Mouse (Mus musculus) adrenal gland, postnatal 25 days (tissue): ENCODE measurements around the gene Sec62. TPM values are rescaled to one million over a fixed set of nuclear protein-coding genes. Genes with fewer than 3 reads are reported as not detected.
"Not testable (repeated sequence)": the region's sequence is repeated elsewhere in the genome, so short reads cannot be mapped to it uniquely, and the experiment has no call there.

Source experiments
- DNase-seq: peaks from one replicate; pipeline ENCODE4 v3.0.0; 2021; ENCODE audit warnings: mixed read lengths
- total RNA-seq: library from RNA; stranded (reverse); gene quantifications from 2 replicates; pipeline ENCODE4 v1.2.3, GENCODE M21; 2021

Gene Sec62
- total RNA-seq, 1 experiment from 2014 or later, result 103 TPM

DNA sequence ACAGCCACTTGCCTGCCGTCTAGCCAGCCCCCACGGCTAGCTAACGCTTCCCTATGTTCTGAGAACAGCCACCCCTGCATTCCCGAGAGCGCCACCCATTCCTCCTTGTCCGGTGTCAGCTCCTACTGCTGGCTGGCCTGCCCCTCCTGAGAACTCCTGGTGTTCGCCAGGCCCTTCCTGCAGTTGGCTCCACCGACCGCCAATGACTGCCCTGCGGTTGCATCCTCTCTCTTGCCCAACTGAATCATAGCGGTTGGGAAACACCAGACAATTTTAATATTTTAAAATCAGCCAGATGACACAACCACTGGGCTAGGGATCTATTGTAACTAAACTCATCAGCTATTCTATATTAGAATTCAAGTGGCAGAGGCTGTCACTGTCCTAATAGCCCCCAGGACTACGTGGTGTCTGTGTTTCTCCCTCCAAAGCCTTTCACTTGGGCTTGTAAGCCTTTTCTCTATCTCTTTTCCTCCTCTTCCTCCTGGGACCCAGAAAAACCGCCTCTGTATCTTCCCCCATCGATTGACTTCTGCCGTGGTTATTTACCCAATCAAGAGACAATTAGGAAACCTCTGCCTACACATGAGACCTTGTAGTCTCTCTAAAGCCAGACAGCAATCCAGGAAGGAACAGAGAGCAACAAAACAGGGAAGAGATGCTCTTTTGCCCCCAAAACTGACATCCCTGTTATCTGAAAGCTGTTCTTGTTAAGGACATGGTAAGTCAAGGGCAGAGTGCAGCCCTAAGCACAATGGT, 39.4 kb downstream of the Sec62 start:
- DNase-seq, result no peak

DNA sequence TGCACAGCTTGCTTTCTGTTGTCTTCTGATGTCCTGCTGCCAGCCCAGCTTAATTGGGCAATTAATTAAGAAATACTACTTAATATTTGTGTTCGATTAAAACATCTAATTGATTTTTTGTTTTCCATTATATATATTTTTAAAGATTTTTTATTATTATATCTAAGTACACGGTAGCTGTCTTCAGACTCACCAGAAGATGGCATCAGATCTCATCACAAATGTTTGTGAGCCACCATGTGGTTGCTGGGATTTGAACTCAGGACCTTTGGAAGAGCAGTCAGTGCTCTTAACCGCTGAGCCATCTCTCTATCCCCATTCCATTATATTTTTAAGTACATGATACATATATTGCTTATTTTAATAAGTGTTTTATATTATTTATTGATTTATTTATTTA, 40.6 kb downstream of the Sec62 start:
- no peak for DNase-seq

DNA sequence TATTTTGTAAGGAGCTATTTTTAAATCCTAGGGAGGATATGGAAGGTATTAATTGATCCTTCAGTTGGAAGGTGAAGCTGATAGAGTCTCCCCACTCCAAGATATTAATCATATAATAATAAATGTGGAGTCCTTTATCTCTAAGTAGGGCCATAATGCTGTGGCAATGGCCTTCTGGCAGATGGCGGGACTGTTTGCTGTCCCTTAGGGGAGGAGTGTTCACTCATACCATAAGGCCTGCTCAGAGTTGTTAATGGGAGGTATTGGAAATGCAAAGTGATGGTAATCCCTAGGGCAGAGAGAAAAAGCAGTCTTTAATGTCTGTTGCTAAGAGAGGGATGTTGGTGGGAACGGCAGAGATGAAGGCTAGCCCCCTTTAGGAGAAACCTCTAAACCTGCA, 53.1 kb downstream of the Sec62 start:
- DNase-seq, result no peak

DNA sequence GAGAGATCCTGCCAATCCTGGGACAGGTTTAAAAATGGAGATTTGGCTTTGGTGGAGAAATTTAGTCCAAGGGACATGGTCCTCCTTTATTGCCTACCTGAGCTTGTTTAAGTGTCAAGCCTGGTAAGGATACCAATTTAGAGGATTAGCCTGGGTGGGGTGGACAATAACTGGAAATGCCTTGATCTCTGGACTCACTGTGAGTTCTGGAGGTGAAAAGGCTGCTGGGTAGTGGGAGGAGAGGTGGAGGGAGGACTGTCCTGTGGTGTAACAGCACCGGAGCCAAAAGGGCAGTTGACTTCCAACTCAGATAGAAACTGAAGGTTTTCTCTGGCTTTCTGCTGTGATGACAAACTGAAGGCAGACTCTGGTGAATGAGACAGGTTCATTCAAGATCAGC, 54.7 kb downstream of the Sec62 start:
- no peak for DNase-seq

DNA sequence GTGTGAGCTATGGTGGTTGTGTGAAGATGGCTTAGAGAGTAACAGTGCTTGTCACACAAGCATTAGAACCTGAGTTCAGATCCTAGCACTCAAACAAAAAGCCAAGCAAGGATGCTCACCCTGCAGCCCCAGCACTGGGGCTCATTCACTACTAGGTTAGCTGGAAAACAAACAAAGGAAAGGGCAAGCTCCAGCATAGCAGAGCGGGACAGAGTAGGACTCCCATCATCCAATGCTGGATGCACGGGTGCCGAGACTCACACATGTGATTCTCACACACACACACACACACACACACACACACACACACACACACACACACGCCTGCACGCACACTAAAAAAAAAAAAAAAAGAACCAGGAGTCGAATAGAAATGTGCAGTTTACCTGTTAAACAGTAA, 58.7 kb downstream of the Sec62 start:
- DNase-seq, result no peak

DNA sequence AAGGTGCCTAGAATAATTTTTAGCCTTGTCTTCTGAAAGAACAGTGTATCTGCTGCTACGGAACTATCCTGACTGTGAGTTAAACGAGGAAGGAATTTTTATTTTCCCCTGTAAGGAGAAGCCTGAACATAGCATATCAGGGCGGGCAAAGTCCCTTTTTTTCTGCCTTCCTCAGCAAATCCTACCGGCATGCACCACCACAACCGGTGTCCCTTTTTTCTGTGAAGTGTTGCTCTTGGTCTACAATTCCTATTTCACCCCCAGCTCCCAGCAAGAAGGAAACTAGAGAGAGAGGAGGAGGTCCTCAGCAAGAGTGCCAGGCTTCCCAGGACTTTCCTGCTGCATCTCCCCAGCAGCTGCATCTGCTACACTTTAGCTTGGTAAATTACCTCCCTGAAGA, 60.9 kb downstream of the Sec62 start:
- DNase-seq, result no peak

DNA sequence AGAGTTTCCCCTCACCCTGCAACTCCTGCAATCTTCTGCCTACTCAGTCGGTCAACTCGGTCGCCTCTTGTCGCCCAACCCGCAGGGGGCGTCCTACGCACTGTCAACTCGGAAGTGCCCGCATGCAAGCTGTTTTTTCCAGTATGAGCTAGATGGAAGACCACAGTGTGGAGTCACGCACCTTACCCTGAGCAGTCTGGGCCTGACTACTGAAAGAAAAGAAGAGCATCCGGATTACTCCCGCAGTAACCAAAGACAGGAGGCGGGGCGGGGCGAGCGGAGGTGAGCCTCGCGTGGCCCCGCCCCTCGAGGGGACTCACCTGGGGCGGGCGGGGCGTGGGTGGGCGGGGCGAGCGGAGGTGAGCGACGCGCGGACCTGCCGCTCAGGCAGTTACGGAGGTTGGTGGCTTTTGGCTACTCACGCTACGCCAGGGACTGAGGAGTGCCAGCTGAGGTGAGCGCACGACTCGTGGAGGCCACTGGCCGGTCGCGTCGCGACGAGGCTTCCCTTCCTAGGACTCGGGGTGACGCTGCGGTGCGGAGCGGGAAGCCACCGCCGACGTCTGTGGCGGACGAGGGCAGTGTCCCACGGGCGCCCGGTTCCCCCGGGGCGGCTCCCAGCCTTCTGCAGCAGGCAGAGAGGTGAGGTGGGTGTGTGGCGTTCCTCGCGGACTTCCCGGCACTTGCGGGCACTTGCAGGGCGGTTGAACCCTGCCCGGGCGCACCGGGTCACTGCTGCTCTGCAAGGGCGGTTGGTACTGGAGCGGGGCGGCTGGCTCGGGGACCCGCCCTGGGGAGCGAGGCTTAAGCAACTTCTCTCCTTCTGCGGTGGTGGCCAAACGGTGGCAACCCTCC, 63.2 kb downstream of the Sec62 start, which contains the start of gene Gpr160:
Gpr160 (plus strand) TSS at position 347 of the 855 bp plus-strand sequence.
- DNase-seq, result peak; percentile 76

DNA sequence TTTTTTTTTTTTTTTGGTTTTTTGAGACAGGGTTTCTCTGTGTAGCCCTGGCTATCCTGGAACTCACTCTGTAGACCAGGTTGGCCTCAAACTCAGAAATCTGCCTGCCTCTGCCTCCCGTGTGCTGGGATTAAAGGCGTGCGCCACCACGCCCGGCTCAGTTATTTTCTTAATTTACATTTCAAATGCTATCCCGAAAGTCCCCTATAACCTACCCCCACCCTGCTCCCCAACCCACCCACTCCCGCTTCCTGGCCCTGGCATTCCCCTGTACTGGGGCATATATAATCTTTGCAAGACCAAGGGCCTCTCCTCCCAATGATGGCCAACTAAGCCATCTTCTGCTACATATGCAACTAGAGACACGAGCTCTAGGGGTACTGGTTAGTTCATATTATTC, 66.9 kb downstream of the Sec62 start:
- not testable (repeated sequence) for DNase-seq

DNA sequence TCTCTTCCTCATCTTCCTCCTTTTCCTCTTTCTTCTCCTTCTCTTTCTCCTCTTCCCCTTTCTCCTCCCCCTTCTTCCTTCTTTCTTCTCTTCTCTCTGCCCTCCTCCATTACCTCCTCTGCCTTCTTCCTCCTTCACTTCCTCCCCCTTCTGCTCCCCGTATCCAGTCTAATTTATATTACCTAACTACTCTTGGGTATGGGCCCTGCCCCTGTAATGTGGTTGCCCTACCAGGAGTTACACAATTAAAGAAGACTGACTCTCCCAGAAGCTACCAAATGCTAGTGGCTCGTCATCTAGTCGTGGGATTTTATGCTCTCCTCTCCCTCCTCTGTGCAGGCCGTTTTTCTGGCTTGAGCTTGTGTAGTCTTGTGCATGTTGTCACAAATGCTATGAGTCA, 68.0 kb downstream of the Sec62 start:
- DNase-seq, result no peak

DNA sequence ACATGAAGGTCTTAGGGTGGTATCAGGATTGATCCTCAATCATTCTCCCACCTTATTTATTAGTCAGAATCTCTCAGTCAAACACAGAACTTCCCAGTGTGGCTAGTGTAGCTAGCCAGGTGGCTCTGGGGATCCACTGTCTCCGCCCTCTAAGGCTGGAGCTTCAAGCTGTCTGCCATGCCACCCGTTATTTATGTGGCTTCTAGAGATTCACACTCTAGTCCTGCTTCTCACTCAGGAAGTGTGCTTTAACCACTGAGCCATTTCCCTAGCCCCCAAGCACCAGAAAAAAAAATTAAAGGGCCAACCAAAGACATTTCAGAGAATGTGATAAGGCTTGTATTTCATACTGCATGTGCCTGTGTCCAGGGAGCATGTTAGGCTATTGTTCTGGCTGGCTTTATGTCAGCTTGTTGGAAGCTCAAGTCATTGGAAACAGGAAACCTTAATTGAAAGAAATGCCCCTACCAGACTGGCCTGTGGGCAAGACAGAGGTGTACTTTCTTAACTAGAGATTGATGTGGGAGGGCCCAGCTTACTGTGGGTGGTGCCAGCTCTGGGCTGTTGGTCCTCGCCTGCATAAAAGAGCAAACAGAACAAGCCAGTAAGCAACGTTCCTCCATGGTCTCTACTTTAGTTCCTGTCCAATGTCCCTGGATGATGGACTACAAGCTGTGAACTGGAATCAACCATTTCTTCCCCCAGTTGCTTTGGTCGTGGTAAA, 71.2 kb downstream of the Sec62 start:
- DNase-seq, result no peak

DNA sequence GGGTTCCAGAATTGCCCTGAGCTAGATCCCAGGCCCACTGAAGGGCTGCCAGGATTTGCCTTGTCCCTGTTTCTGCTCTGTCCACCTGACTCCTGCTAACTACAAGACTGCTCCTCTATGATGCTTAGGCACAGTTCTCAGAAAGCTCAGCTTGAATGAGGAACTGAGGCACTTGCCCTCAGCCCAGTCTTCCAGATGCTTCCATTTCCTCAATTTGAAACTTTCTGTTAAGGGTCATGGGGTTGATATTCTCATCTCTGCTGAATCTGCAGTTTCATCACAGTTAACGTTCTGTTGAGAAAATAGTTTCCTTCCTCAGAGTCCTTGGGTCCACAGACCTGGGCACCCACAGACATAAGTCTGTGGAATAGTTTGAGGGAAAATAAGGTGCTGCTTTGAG, 72.0 kb downstream of the Sec62 start:
- DNase-seq, result no peak

DNA sequence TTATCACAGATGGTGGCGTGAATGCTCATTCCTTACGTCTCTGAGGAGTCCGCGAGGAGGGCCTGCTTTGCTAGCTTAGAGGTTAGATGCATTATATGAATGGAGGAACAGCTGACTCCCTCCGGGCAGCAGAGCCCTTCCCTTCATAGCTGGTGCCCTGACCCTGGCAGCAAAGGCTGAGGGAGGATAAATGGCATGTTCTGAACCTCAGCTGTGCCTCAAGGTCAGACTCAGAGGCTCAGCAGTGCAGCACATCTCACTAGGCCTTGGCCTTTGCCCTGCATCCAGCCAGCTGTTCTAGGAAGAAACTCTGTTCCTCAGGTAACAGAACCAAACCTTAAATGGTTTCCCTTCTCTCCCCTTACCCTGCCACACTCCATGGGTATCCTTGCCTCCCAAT, 75.5 kb downstream of the Sec62 start:
- DNase-seq, result peak; percentile 17

DNA sequence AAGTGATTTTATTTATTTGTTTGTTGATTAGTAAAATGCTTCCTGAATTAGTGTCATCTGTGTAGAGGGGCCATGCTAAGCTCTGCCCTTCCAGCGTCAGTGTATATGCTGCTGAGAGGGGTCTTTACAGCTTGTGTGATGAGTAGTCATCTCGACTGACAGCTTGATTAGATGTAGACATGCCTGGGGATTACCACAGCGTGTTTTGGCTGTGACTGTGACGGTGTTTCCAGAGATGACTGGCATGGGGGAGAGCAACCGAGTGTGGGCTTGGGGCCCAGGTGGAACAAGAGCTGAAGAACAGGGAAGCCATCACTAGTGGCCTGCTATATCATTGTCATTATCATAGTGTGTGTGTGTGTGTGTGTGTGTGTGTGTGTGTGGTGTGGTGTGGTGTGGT, 76.0 kb downstream of the Sec62 start:
- no peak for DNase-seq

DNA sequence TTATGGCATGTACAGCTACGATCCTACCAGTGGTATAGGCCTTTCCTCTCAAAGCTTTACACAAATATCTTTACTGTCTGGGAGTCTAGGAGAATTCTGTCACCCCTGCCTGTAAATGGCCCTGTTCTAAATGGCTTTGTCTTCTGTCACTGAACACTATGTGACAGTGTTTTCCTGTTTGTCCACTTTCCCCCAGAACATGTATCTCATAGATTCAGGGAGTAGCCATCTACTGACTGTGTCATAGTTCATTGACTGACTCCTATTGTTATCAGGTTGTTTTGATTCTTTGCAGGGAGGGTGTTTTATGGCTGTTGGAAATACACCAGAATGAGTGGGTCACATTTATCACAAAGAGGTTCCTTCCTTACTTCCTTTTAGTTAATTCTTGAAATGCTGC, 77.3 kb downstream of the Sec62 start:
- no peak for DNase-seq

Other genes with a start within 250 kb of the Sec62 start
- 4.1 and 7.1 TPM in 2 replicates for gene Mecom, start 244.9 kb upstream of the Sec62 start, total RNA-seq
- gene Actrt3, start 192.9 kb upstream of the Sec62 start, total RNA-seq, result not detected in 2 replicates
- gene Mynn, start 190.8 kb upstream of the Sec62 start, total RNA-seq, result 24.9 and 25.3 TPM in 2 replicates
- gene Lrriq4, start 148.4 kb upstream of the Sec62 start, total RNA-seq, result not detected in 2 replicates
- gene Lrrc34, start 145.0 kb upstream of the Sec62 start, total RNA-seq, result not detected in 2 replicates
- gene Lrrc31, start 93.0 kb upstream of the Sec62 start, total RNA-seq, result not detected in 2 replicates
- gene Samd7, start 46.6 kb upstream of the Sec62 start, total RNA-seq, result not detected in 2 replicates
- 0.67 and 0.91 TPM in 2 replicates for gene Gpr160, start 63.1 kb downstream of the Sec62 start, total RNA-seq
- 41.1 and 44.8 TPM in 2 replicates for gene Phc3, start 176.5 kb downstream of the Sec62 start, total RNA-seq
- gene Prkci, start 202.9 kb downstream of the Sec62 start, total RNA-seq, result 52.6 and 56.7 TPM in 2 replicates